ENCODE assay signal across 8 mouse cellular contexts in genomic region chr5:110108305-110108628, GRCm38 (mm10). TPM values are rescaled to one million over a fixed set of nuclear protein-coding genes. Genes with fewer than 3 reads are reported as not detected.
DNase-seq lines count a peak whose midpoint lies in the region; ATAC-seq and TF ChIP-seq lines count a peak whose summit lies in the region.

No protein-coding gene starts in this region.

- TF ChIP-seq POLR2A in MEL (IDR thresholded peaks at IDR 0.05; ENCODE audit: control insufficient read depth in 1 of 2, insufficient read depth in 1 of 2, low read depth in 1 of 2, low read length in 2 of 2, poor library complexity in 1 of 2) = no peak

- H3K4me2 ChIP-seq in heart, embryonic 11.5 days = peak overlapping the region; percentile 95
- H3K4me2 ChIP-seq in hindbrain, embryonic 16.5 days (ENCODE audit: low read length) = peak overlapping the region; percentile 94

- no peak for TF ChIP-seq RAD21 in MEL (IDR thresholded peaks at IDR 0.05; ENCODE audit: low read depth, low read length)

- no peak for DNase-seq in heart, adult 18-20 months
- DNase-seq in MEL (ENCODE audit: low read depth, low spot score) = no peak
- DNase-seq in lung, postnatal 36 days = peak; percentile 98
- no peak for DNase-seq in adrenal gland, postnatal 4 days (ENCODE audit: low spot score in 2 of 2)
- DNase-seq in right cerebral cortex, adult 18-20 months = no peak
- DNase-seq in urinary bladder, postnatal 4 days (ENCODE audit: low spot score in 2 of 2) = no peak

- H3K4me1 ChIP-seq in heart, embryonic 11.5 days (ENCODE audit: control insufficient read depth, insufficient read depth, low read length) = peaks cover 8% of the 10 kb centered on the region
- H3K4me1 ChIP-seq in MEL (ENCODE audit: control insufficient read depth in 1 of 2, insufficient read depth in 2 of 2, low read length in 2 of 2) = peaks cover 6 to 7% of the 10 kb centered on the region in 2 experiments
- H3K4me1 ChIP-seq in hindbrain, embryonic 16.5 days (ENCODE audit: control insufficient read depth, insufficient read depth, low read depth, low read length) = peaks cover 13% of the 10 kb centered on the region

- TF ChIP-seq EP300 in MEL (IDR thresholded peaks at IDR 0.05; ENCODE audit: low read depth in 1 of 2, low read length in 2 of 2) = no peak

- no peak for TF ChIP-seq CTCF in MEL (IDR thresholded peaks at IDR 0.05 in 2 of 3, conservative IDR thresholded peaks at IDR 0.05 in 1 of 3; ENCODE audit: control insufficient read depth in 1 of 3, insufficient read depth in 1 of 3, low read depth in 2 of 3, low read length in 3 of 3, poor library complexity in 1 of 3, severe bottlenecking in 1 of 3)

- no peaks in the 10 kb centered on the region for H3K9me3 ChIP-seq in heart, embryonic 11.5 days (replicated peaks; ENCODE audit: control insufficient read depth, low read length)
- no peaks in the 10 kb centered on the region for H3K9me3 ChIP-seq in MEL (replicated peaks; ENCODE audit: insufficient read depth, low read length)
- no peaks in the 10 kb centered on the region; the same call in 1 of the 2 replicates for H3K9me3 ChIP-seq in hindbrain, embryonic 16.5 days (ENCODE audit: control insufficient read depth, low read length)

- no peak for ATAC-seq in heart, embryonic 11.5 days (replicated peaks; ENCODE audit: insufficient number of reproducible peaks, low FRiP score, low TSS enrichment)
- ATAC-seq in hindbrain, embryonic 16.5 days = no peak

- WGBS in heart, embryonic 11.5 days (ENCODE audit: insufficient replicate concordance) = 0% methylated on average over 7 of the region's 7 CpGs
- WGBS in hindbrain, embryonic 16.5 days = under 1% methylated on average over 7 of the region's 7 CpGs

- peaks cover 34% of the 10 kb centered on the region for H3K36me3 ChIP-seq in heart, embryonic 11.5 days (ENCODE audit: control insufficient read depth, insufficient read depth, low read length)
- peaks cover 0 to 8% of the 10 kb centered on the region in 2 experiments; a peak in 3 of 4 replicates for H3K36me3 ChIP-seq in MEL (ENCODE audit: control insufficient read depth in 1 of 2, insufficient read depth in 2 of 2, low read length in 2 of 2)
- peaks cover 37% of the 10 kb centered on the region for H3K36me3 ChIP-seq in hindbrain, embryonic 16.5 days (ENCODE audit: control insufficient read depth, insufficient read depth, low read length)

- H3K4me3 ChIP-seq in heart, embryonic 11.5 days (ENCODE audit: low read depth, low read length) = peak overlapping the region; percentile 85
- peak overlapping the region in 1 of 2 experiments; percentile 51; a peak in 2 of 4 replicates for H3K4me3 ChIP-seq in MEL (ENCODE audit: control insufficient read depth in 1 of 2, insufficient read depth in 1 of 2, low read depth in 2 of 2, low read length in 2 of 2)
- H3K4me3 ChIP-seq in hindbrain, embryonic 16.5 days (ENCODE audit: low read length) = peak overlapping the region; percentile 75

- H3K9ac ChIP-seq in heart, embryonic 11.5 days (ENCODE audit: low read depth, low read length) = peak overlapping the region; percentile 94; the same call in 1 of the 2 replicates
- no peak overlapping the region for H3K9ac ChIP-seq in MEL (ENCODE audit: control insufficient read depth, low read depth, low read length, poor library complexity, severe bottlenecking)
- no peak overlapping the region; the same call in 1 of the 2 replicates for H3K9ac ChIP-seq in hindbrain, embryonic 16.5 days (ENCODE audit: low read depth, low read length)

- no peaks in the 10 kb centered on the region for H3K27me3 ChIP-seq in heart, embryonic 11.5 days (ENCODE audit: control insufficient read depth, insufficient read depth, low read length)
- no peaks in the 10 kb centered on the region for H3K27me3 ChIP-seq in MEL (ENCODE audit: control insufficient read depth in 1 of 2, insufficient read depth in 2 of 2, low read length in 2 of 2)
- H3K27me3 ChIP-seq in hindbrain, embryonic 16.5 days (replicated peaks; ENCODE audit: control insufficient read depth, insufficient read depth, low read length) = no peaks in the 10 kb centered on the region

- peak overlapping the region; percentile 97 for H3K27ac ChIP-seq in heart, embryonic 11.5 days (ENCODE audit: low read depth, low read length)
- H3K27ac ChIP-seq in MEL (ENCODE audit: control insufficient read depth, low read depth, low read length) = no peak overlapping the region
- H3K27ac ChIP-seq in hindbrain, embryonic 16.5 days (ENCODE audit: low read depth, low read length) = peak overlapping the region; percentile 98; the same call in 1 of the 2 replicates

- H3K79me2 ChIP-seq in MEL (ENCODE audit: control insufficient read depth, insufficient read depth, low read length, poor library complexity) = peaks cover 19% of the 10 kb centered on the region

TF ChIP-seq in MEL, 35 proteins besides CTCF, POLR2A, EP300 and RAD21:
- TF ChIP-seq HCFC1 (IDR thresholded peaks at IDR 0.05; ENCODE audit: low read depth, low read length) (no peak), CHD2 (IDR thresholded peaks at IDR 0.05; ENCODE audit: low read length) (no peak), JUND (IDR thresholded peaks at IDR 0.05; ENCODE audit: low read depth, low read length) (no peak), MAFK (IDR thresholded peaks at IDR 0.05; ENCODE audit: borderline replicate concordance, low read depth, low read length) (no peak), USF1 (IDR thresholded peaks at IDR 0.05; ENCODE audit: low read depth, low read length) (0 out of 2 replicates have a peak, but pooled peaks have one; percentile 3), SMC3 (IDR thresholded peaks at IDR 0.05; ENCODE audit: low read depth, low read length) (no peak), CHD1 (IDR thresholded peaks at IDR 0.05; ENCODE audit: low read depth, low read length) (0 out of 2 replicates have a peak, but pooled peaks have one; percentile 60)

RNA-seq across cellular contexts. Expression of gene Gtpbp6, which starts 0.3 kb away (rescaled TPM):
- polyA plus RNA-seq in heart, embryonic 11.5 days (2014; fragmentation: Nextera tagmentation; extraction: Ambion mirVana) = 18.1 and 19.8 TPM in 2 replicates
- total RNA-seq in heart, adult 18-20 months (2021) = 10 to 100 TPM; 24.8 to 31.3 TPM
- total RNA-seq in MEL (2012; rRNA removed) = 39.7 and 50.2 TPM in 2 replicates
- 10 to 100 TPM in 1 of 2 experiments, not detected in 1; 59.1 TPM for polyA plus RNA-seq in MEL (2012; ENCODE audit: insufficient read depth in 1 of 2, insufficient read length in 2 of 2, low read depth in 1 of 2, low replicate concordance in 2 of 2, missing spikeins in 1 of 2)
- 67.4 and 67.7 TPM in 2 replicates for polyA plus RNA-seq in hindbrain, embryonic 16.5 days (2015; fragmentation: Nextera tagmentation; extraction: Ambion mirVana)
- total RNA-seq in adrenal gland, postnatal 4 days (2021) = 10 to 100 TPM; 58.3 to 59.9 TPM

RNA-seq across cellular contexts. Expression of gene Zfp605, which starts 1.6 kb away (rescaled TPM):
- 1.8 and 2.9 TPM in 2 replicates for polyA plus RNA-seq in heart, embryonic 11.5 days (2014; fragmentation: Nextera tagmentation; extraction: Ambion mirVana)
- 1 to 10 TPM; 3.6 to 4.0 TPM for total RNA-seq in heart, adult 18-20 months (2021)
- 4.0 and 5.2 TPM in 2 replicates for total RNA-seq in MEL (2012; rRNA removed)
- polyA plus RNA-seq in MEL (2012; ENCODE audit: insufficient read depth in 1 of 2, insufficient read length in 2 of 2, low read depth in 1 of 2, low replicate concordance in 2 of 2, missing spikeins in 1 of 2) = 1 to 10 TPM in 1 of 2 experiments, not detected in 1; 4.7 TPM
- polyA plus RNA-seq in hindbrain, embryonic 16.5 days (2015; fragmentation: Nextera tagmentation; extraction: Ambion mirVana) = 12.4 and 15.0 TPM in 2 replicates
- total RNA-seq in adrenal gland, postnatal 4 days (2021) = 1 to 10 TPM; 7.6 to 8.2 TPM

RNA-seq across cellular contexts. Expression of gene Plcxd1, which starts 8.5 kb away (rescaled TPM):
- polyA plus RNA-seq in heart, embryonic 11.5 days (2014; fragmentation: Nextera tagmentation; extraction: Ambion mirVana) = 0.32 and 0.33 TPM in 2 replicates
- not detected for total RNA-seq in heart, adult 18-20 months (2021)
- 0.46 and 0.77 TPM in 2 replicates for total RNA-seq in MEL (2012; rRNA removed)
- polyA plus RNA-seq in MEL (2012; ENCODE audit: insufficient read depth in 1 of 2, insufficient read length in 2 of 2, low read depth in 1 of 2, low replicate concordance in 2 of 2, missing spikeins in 1 of 2) = 1 to 10 TPM in 1 of 2 experiments, not detected in 1; 2.5 TPM
- 8.4 and 10.9 TPM in 2 replicates for polyA plus RNA-seq in hindbrain, embryonic 16.5 days (2015; fragmentation: Nextera tagmentation; extraction: Ambion mirVana)
- under 1 TPM; 0.20 to 0.25 TPM for total RNA-seq in adrenal gland, postnatal 4 days (2021)

RNA-seq across cellular contexts. Expression of gene Gm35315, which starts 14.0 kb away (rescaled TPM):
- 0.24 and 1.0 TPM in 2 replicates for polyA plus RNA-seq in heart, embryonic 11.5 days (2014; fragmentation: Nextera tagmentation; extraction: Ambion mirVana)
- total RNA-seq in heart, adult 18-20 months (2021) = not detected
- 1.8 and 2.2 TPM in 2 replicates for total RNA-seq in MEL (2012; rRNA removed)
- polyA plus RNA-seq in MEL (2012; ENCODE audit: insufficient read depth in 1 of 2, insufficient read length in 2 of 2, low read depth in 1 of 2, low replicate concordance in 2 of 2, missing spikeins in 1 of 2) = 10 to 100 TPM in 1 of 2 experiments, 1 to 10 TPM in 1; 2.2 to 70.9 TPM
- polyA plus RNA-seq in hindbrain, embryonic 16.5 days (2015; fragmentation: Nextera tagmentation; extraction: Ambion mirVana) = 0.71 and 0.85 TPM in 2 replicates
- under 1 TPM; 0.65 to 0.87 TPM for total RNA-seq in adrenal gland, postnatal 4 days (2021)

RNA-seq across cellular contexts. Expression of gene Chfr, which starts 27.4 kb away (rescaled TPM):
- 35.7 and 38.1 TPM in 2 replicates for polyA plus RNA-seq in heart, embryonic 11.5 days (2014; fragmentation: Nextera tagmentation; extraction: Ambion mirVana)
- 10 to 100 TPM; 11.3 to 11.9 TPM for total RNA-seq in heart, adult 18-20 months (2021)
- total RNA-seq in MEL (2012; rRNA removed) = 44.7 and 50.4 TPM in 2 replicates
- 10 to 100 TPM in 1 of 2 experiments, not detected in 1; 63.9 TPM for polyA plus RNA-seq in MEL (2012; ENCODE audit: insufficient read depth in 1 of 2, insufficient read length in 2 of 2, low read depth in 1 of 2, low replicate concordance in 2 of 2, missing spikeins in 1 of 2)
- 70.9 and 75.6 TPM in 2 replicates for polyA plus RNA-seq in hindbrain, embryonic 16.5 days (2015; fragmentation: Nextera tagmentation; extraction: Ambion mirVana)
- total RNA-seq in adrenal gland, postnatal 4 days (2021) = 10 to 100 TPM; 48.3 to 54.5 TPM
